ENCODE assay signal across 17 mouse cellular contexts in genomic region chr8:86083346-86083745, GRCm38 (mm10).
A peak's percentile ranks its signal among the peaks of the same experiment; 100 is the strongest.
DNase-seq lines count a peak whose midpoint lies in the region; ATAC-seq and TF ChIP-seq lines count a peak whose summit lies in the region.
"Had no signal": no experiment of that assay in that cellular context is flagged by ENCODE, and none has a peak within 500 bp of the region (broad histone marks: within the 10 kb centered on the region; RNA-seq: fewer than 3 reads in every experiment).

No protein-coding gene starts in this region.

- H3K27ac ChIP-seq in heart, embryonic 11.5 days (ENCODE audit: low read depth, low read length): no peak overlapping the region
- 0 out of 2 replicates have a peak overlapping the region, but pooled peaks have one; percentile 5 for H3K27ac ChIP-seq in midbrain, embryonic 13.5 days
- no peak overlapping the region for H3K27ac ChIP-seq in midbrain, embryonic 15.5 days
- no peak overlapping the region for H3K27ac ChIP-seq in liver, embryonic 11.5 days (ENCODE audit: low read depth, low read length)
- H3K27ac ChIP-seq: forebrain, embryonic 10.5 days; heart, embryonic 15.5 days; hindbrain, embryonic 15.5 days; liver, embryonic 12.5 days; neural tube, embryonic 12.5 days had no signal

- TF ChIP-seq POLR2A in lung, adult 2 months (IDR thresholded peaks at IDR 0.05; ENCODE audit: borderline replicate concordance, extremely low read depth, low read depth, low read length): no peak

- no peaks in the 10 kb centered on the region for H3K36me3 ChIP-seq in heart, embryonic 11.5 days (ENCODE audit: control insufficient read depth, insufficient read depth, low read length)
- H3K36me3 ChIP-seq in midbrain, embryonic 13.5 days: no peaks in the 10 kb centered on the region
- H3K36me3 ChIP-seq in midbrain, embryonic 15.5 days (replicated peaks): no peaks in the 10 kb centered on the region
- H3K36me3 ChIP-seq in liver, embryonic 11.5 days (ENCODE audit: control insufficient read depth, insufficient read depth, low read length): no peaks in the 10 kb centered on the region
- H3K36me3 ChIP-seq: forebrain, embryonic 10.5 days; heart, embryonic 15.5 days; hindbrain, embryonic 15.5 days; liver, embryonic 12.5 days; neural tube, embryonic 12.5 days had no signal

- no peak for ATAC-seq in heart, embryonic 11.5 days (replicated peaks; ENCODE audit: insufficient number of reproducible peaks, low FRiP score, low TSS enrichment)
- ATAC-seq in midbrain, embryonic 13.5 days: no peak
- no peak for ATAC-seq in midbrain, embryonic 15.5 days (replicated peaks)
- no peak for ATAC-seq in liver, embryonic 11.5 days (replicated peaks; ENCODE audit: low FRiP score)
- ATAC-seq: liver, embryonic 12.5 days; Patski had no signal

- no peak overlapping the region for H3K9ac ChIP-seq in heart, embryonic 11.5 days (ENCODE audit: low read depth, low read length)
- H3K9ac ChIP-seq in midbrain, embryonic 13.5 days (replicated peaks): no peak overlapping the region
- H3K9ac ChIP-seq in midbrain, embryonic 15.5 days: no peak overlapping the region
- no peak overlapping the region for H3K9ac ChIP-seq in liver, embryonic 11.5 days (ENCODE audit: low read depth, low read length)
- H3K9ac ChIP-seq: heart, embryonic 15.5 days; hindbrain, embryonic 15.5 days; liver, embryonic 12.5 days; neural tube, embryonic 12.5 days had no signal

- no peak overlapping the region for H3K4me2 ChIP-seq in heart, embryonic 11.5 days
- no peak overlapping the region for H3K4me2 ChIP-seq in midbrain, embryonic 13.5 days (replicated peaks)
- no peak overlapping the region for H3K4me2 ChIP-seq in midbrain, embryonic 15.5 days
- H3K4me2 ChIP-seq in liver, embryonic 11.5 days: no peak overlapping the region
- H3K4me2 ChIP-seq: heart, embryonic 15.5 days; hindbrain, embryonic 15.5 days; liver, embryonic 12.5 days; neural tube, embryonic 12.5 days had no signal

- no peaks in the 10 kb centered on the region for H3K4me1 ChIP-seq in heart, embryonic 11.5 days (ENCODE audit: control insufficient read depth, insufficient read depth, low read length)
- no peaks in the 10 kb centered on the region for H3K4me1 ChIP-seq in midbrain, embryonic 13.5 days (replicated peaks)
- H3K4me1 ChIP-seq in midbrain, embryonic 15.5 days: 0 out of 2 replicates have a peak, but pooled peaks cover 6% of the 10 kb centered on the region
- no peaks in the 10 kb centered on the region for H3K4me1 ChIP-seq in lung, adult 2 months (ENCODE audit: control insufficient read depth, insufficient read depth, low read length)
- H3K4me1 ChIP-seq in liver, embryonic 11.5 days (replicated peaks; ENCODE audit: control insufficient read depth, insufficient read depth, low read length): no peaks in the 10 kb centered on the region
- H3K4me1 ChIP-seq: forebrain, embryonic 10.5 days; heart, embryonic 15.5 days; liver, embryonic 12.5 days; neural tube, embryonic 12.5 days had no signal

- no peak for TF ChIP-seq CTCF in lung, adult 2 months (IDR thresholded peaks at IDR 0.05; ENCODE audit: insufficient read depth, low read length)

- H3K9me3 ChIP-seq in heart, embryonic 11.5 days (replicated peaks; ENCODE audit: control insufficient read depth, low read length): no peaks in the 10 kb centered on the region
- H3K9me3 ChIP-seq in midbrain, embryonic 13.5 days: no peaks in the 10 kb centered on the region
- H3K9me3 ChIP-seq in midbrain, embryonic 15.5 days: no peaks in the 10 kb centered on the region
- no peaks in the 10 kb centered on the region for H3K9me3 ChIP-seq in liver, embryonic 11.5 days (ENCODE audit: control insufficient read depth, low read length)
- H3K9me3 ChIP-seq: forebrain, embryonic 10.5 days; heart, embryonic 15.5 days; hindbrain, embryonic 15.5 days; liver, embryonic 12.5 days; neural tube, embryonic 12.5 days had no signal

- DNase-seq in cerebellum, adult 8-10 months: peak; percentile 19
- DNase-seq in cerebellum, adult 11 months: no peak
- DNase-seq in heart, adult 18-20 months: peak; percentile 14 to 39
- DNase-seq in lung, adult 2 months: peak; percentile 14
- no peak for DNase-seq in liver, embryonic 11.5 days (ENCODE audit: low spot score)
- DNase-seq: kidney, adult 18-20 months; retina, postnatal 1 day; thymus, adult 2 months had no signal

- no peaks in the 10 kb centered on the region for H3K27me3 ChIP-seq in heart, embryonic 11.5 days (ENCODE audit: control insufficient read depth, insufficient read depth, low read length)
- H3K27me3 ChIP-seq in midbrain, embryonic 13.5 days: no peaks in the 10 kb centered on the region
- H3K27me3 ChIP-seq in midbrain, embryonic 15.5 days (replicated peaks): no peaks in the 10 kb centered on the region
- H3K27me3 ChIP-seq in liver, embryonic 11.5 days (replicated peaks; ENCODE audit: control insufficient read depth, insufficient read depth, low read length): no peaks in the 10 kb centered on the region
- H3K27me3 ChIP-seq: heart, embryonic 15.5 days; hindbrain, embryonic 15.5 days; liver, embryonic 12.5 days; neural tube, embryonic 12.5 days; Patski had no signal

- 64% methylated on average over 4 of the region's 4 CpGs for WGBS in heart, embryonic 11.5 days (ENCODE audit: insufficient replicate concordance)
- WGBS in midbrain, embryonic 13.5 days: 80% methylated on average over 4 of the region's 4 CpGs
- 75% methylated on average over 4 of the region's 4 CpGs for WGBS in midbrain, embryonic 15.5 days
- 59% methylated on average over 4 of the region's 4 CpGs for WGBS in lung, adult 2 months
- WGBS in liver, embryonic 11.5 days: 78% methylated on average over 4 of the region's 4 CpGs

- no peak overlapping the region for H3K4me3 ChIP-seq in heart, embryonic 11.5 days (ENCODE audit: low read depth, low read length)
- H3K4me3 ChIP-seq in midbrain, embryonic 13.5 days (replicated peaks): no peak overlapping the region
- H3K4me3 ChIP-seq in midbrain, embryonic 15.5 days: no peak overlapping the region
- no peak overlapping the region for H3K4me3 ChIP-seq in lung, adult 2 months (replicated peaks; ENCODE audit: extremely low read depth, low read depth, low read length)
- H3K4me3 ChIP-seq in liver, embryonic 11.5 days (ENCODE audit: low read depth, low read length): no peak overlapping the region
- H3K4me3 ChIP-seq: forebrain, embryonic 10.5 days; heart, embryonic 15.5 days; hindbrain, embryonic 15.5 days; liver, embryonic 12.5 days; neural tube, embryonic 12.5 days had no signal

Comparison
In these comparisons a context has a peak if more than half of its experiments do, and no peak if none do; other contexts are left out.
1. DNase-seq: peak in cerebellum, adult 8-10 months (single experiment), heart, adult 18-20 months (2 of 2) and lung, adult 2 months (single experiment); none in cerebellum, adult 11 months (single experiment) and liver, embryonic 11.5 days (single experiment).